ENCODE assay signal across 25 mouse cellular contexts in the genomic region with DNA sequence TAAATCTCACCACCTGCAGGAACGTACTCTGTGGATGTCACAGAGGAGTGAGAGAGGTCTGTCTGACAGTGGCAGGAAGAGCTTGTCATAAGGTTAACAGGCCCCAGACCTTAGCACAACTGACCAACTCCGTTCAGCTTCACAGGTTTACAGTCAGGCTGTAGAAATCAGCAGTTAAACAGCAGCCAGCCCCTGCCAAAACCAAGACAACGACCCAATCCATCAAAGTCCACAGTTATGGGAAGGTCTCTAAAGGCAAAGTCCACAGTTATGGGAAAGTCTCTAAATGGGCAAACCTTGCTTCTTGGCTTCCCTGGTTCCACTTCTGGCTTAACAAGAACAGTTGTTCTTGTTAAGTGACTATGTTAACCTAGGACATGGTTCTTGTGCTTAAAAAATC. TPM values are rescaled to one million over a fixed set of nuclear protein-coding genes. Genes with fewer than 3 reads are reported as not detected.
DNase-seq lines count a peak whose midpoint lies in the region; ATAC-seq and TF ChIP-seq lines count a peak whose summit lies in the region.
"Had no signal": no experiment of that assay in that cellular context is flagged by ENCODE, and none has a peak within 500 bp of the region (broad histone marks: within the 10 kb centered on the region; RNA-seq: fewer than 3 reads in every experiment).

No protein-coding gene starts in this region.

- no peaks in the 10 kb centered on the region for H3K27me3 ChIP-seq in kidney, adult 2 months (replicated peaks; ENCODE audit: control insufficient read depth, insufficient read depth, low read length)
- H3K27me3 ChIP-seq in kidney, embryonic 15.5 days: no peaks in the 10 kb centered on the region
- no peaks in the 10 kb centered on the region for H3K27me3 ChIP-seq in kidney, embryonic 16.5 days (ENCODE audit: insufficient read depth, low read length)
- no peaks in the 10 kb centered on the region for H3K27me3 ChIP-seq in liver, adult 2 months (ENCODE audit: control insufficient read depth, insufficient read depth, low read length)
- H3K27me3 ChIP-seq: CH12.LX; embryonic facial prominence, embryonic 12.5 days; forebrain, embryonic 13.5 days; Patski had no signal

- H3K27ac ChIP-seq in kidney, adult 2 months (ENCODE audit: insufficient read depth, low read depth, low read length): peak overlapping the region; percentile 78
- H3K27ac ChIP-seq in kidney, embryonic 15.5 days: no peak overlapping the region
- no peak overlapping the region for H3K27ac ChIP-seq in kidney, embryonic 16.5 days (ENCODE audit: low read length)
- H3K27ac ChIP-seq in liver, adult 2 months (replicated peaks; ENCODE audit: insufficient read depth, low read depth, low read length): peak overlapping the region; percentile 16; the same call in 1 of the 2 replicates
- H3K27ac ChIP-seq: embryonic facial prominence, embryonic 10.5 days; embryonic facial prominence, embryonic 12.5 days; forebrain, embryonic 13.5 days had no signal

- no peak overlapping the region for H3K4me3 ChIP-seq in kidney, adult 2 months (ENCODE audit: insufficient read depth, low read depth, low read length)
- no peak overlapping the region for H3K4me3 ChIP-seq in kidney, embryonic 15.5 days (replicated peaks)
- H3K4me3 ChIP-seq in kidney, embryonic 16.5 days (ENCODE audit: low read length): no peak overlapping the region
- no peak overlapping the region for H3K4me3 ChIP-seq in liver, adult 2 months (ENCODE audit: insufficient read depth, low read depth, low read length)
- H3K4me3 ChIP-seq: embryonic facial prominence, embryonic 10.5 days; embryonic facial prominence, embryonic 12.5 days; forebrain, embryonic 13.5 days had no signal

- H3K4me1 ChIP-seq in kidney, adult 2 months (ENCODE audit: control insufficient read depth, insufficient read depth, low read length): no peaks in the 10 kb centered on the region; the same call in 1 of the 2 replicates
- peaks cover 8% of the 10 kb centered on the region; the same call in 1 of the 2 replicates for H3K4me1 ChIP-seq in kidney, embryonic 15.5 days
- H3K4me1 ChIP-seq in kidney, embryonic 16.5 days (ENCODE audit: insufficient read depth, low read length): peaks cover 5% of the 10 kb centered on the region; the same call in 1 of the 2 replicates
- H3K4me1 ChIP-seq in liver, adult 2 months (ENCODE audit: control insufficient read depth, insufficient read depth, low read length): peaks cover 5% of the 10 kb centered on the region; the same call in 1 of the 2 replicates
- H3K4me1 ChIP-seq: embryonic facial prominence, embryonic 12.5 days; forebrain, embryonic 13.5 days had no signal

- TF ChIP-seq CTCF in kidney, adult 2 months (conservative IDR thresholded peaks at IDR 0.05; ENCODE audit: insufficient read depth, insufficient read length, low read depth, low read length): no peak
- no peak for TF ChIP-seq CTCF in liver, adult 2 months (IDR thresholded peaks at IDR 0.05; ENCODE audit: low read depth, low read length)

- 48% methylated on average over 3 of the region's 3 CpGs for WGBS in kidney, adult 2 months
- 68% methylated on average over 3 of the region's 3 CpGs for WGBS in kidney, embryonic 15.5 days
- WGBS in kidney, embryonic 16.5 days: 66% methylated on average over 3 of the region's 3 CpGs
- 26% methylated on average over 3 of the region's 3 CpGs for WGBS in liver, adult 2 months

- H3K36me3 ChIP-seq in kidney, adult 2 months (ENCODE audit: control insufficient read depth, insufficient read depth, low read length): no peaks in the 10 kb centered on the region
- no peaks in the 10 kb centered on the region for H3K36me3 ChIP-seq in kidney, embryonic 15.5 days
- H3K36me3 ChIP-seq in kidney, embryonic 16.5 days (ENCODE audit: insufficient read depth, low read length): no peaks in the 10 kb centered on the region
- H3K36me3 ChIP-seq in liver, adult 2 months (ENCODE audit: control insufficient read depth, insufficient read depth, low read length): no peaks in the 10 kb centered on the region
- H3K36me3 ChIP-seq: embryonic facial prominence, embryonic 10.5 days; embryonic facial prominence, embryonic 12.5 days; G1E had no signal

- no peak overlapping the region for H3K4me2 ChIP-seq in kidney, embryonic 15.5 days
- H3K4me2 ChIP-seq in kidney, embryonic 16.5 days (replicated peaks; ENCODE audit: low read depth, low read length): no peak overlapping the region
- H3K4me2 ChIP-seq: embryonic facial prominence, embryonic 12.5 days; forebrain, embryonic 13.5 days had no signal

- TF ChIP-seq POLR2A in kidney, adult 2 months (IDR thresholded peaks at IDR 0.05; ENCODE audit: low read depth, low read length): no peak
- TF ChIP-seq POLR2A in liver, adult 2 months (IDR thresholded peaks at IDR 0.05; ENCODE audit: extremely low read depth, insufficient read depth, low read length): no peak

- peak; percentile 76 for DNase-seq in kidney, adult 11 months
- DNase-seq in kidney, postnatal 14 days: no peak
- peak; percentile 90 for DNase-seq in kidney, adult 2 months
- DNase-seq in kidney, adult 9 months: peak; percentile 85
- peak; percentile 87 for DNase-seq in liver, adult 2 months (ENCODE audit: extremely low read depth, low read depth, low spot score)
- no peak for DNase-seq in liver
- DNase-seq: adrenal gland, adult 8-10 months; adrenal gland, postnatal 14 days; adrenal gland, postnatal 36 days; B cell, adult 2 months; cerebellum, adult 11-12 months; cerebellum, adult 2 months; cerebellum, adult 9-10 months; cerebellum, postnatal 10 days; cerebellum, postnatal 25 days had no signal

- H3K9me3 ChIP-seq in kidney, embryonic 15.5 days (replicated peaks): no peaks in the 10 kb centered on the region
- 0 out of 2 replicates have a peak, but pooled peaks cover 4% of the 10 kb centered on the region for H3K9me3 ChIP-seq in kidney, embryonic 16.5 days (ENCODE audit: low read length)
- H3K9me3 ChIP-seq: embryonic facial prominence, embryonic 10.5 days; embryonic facial prominence, embryonic 12.5 days; forebrain, embryonic 13.5 days; G1E had no signal

- no peak overlapping the region for H3K9ac ChIP-seq in kidney, embryonic 15.5 days
- no peak overlapping the region for H3K9ac ChIP-seq in kidney, embryonic 16.5 days (replicated peaks; ENCODE audit: low read length)
- no peak overlapping the region for H3K9ac ChIP-seq in liver, adult 2 months (ENCODE audit: low read depth, low read length)
- H3K9ac ChIP-seq: embryonic facial prominence, embryonic 12.5 days; forebrain, embryonic 13.5 days had no signal

- ATAC-seq in kidney, embryonic 15.5 days (replicated peaks; ENCODE audit: low FRiP score): no peak
- ATAC-seq in kidney, embryonic 16.5 days (ENCODE audit: low FRiP score, low TSS enrichment): no peak
- ATAC-seq: activated CD4-positive, CD25-positive, alpha-beta regulatory T cell, adult 4 months; CD4-positive, CD25-positive, alpha-beta regulatory T cell, adult 4 months; forebrain, embryonic 13.5 days; Patski had no signal

- no peaks in the 10 kb centered on the region for H3K79me2 ChIP-seq in liver, adult 2 months (ENCODE audit: control insufficient read depth, insufficient read depth, low read length)

RNA-seq across cellular contexts. Expression of a gene that starts 17.3 kb away (rescaled TPM):
- 215 and 219 TPM in 2 replicates for polyA plus RNA-seq in kidney, adult 2 months (2012; rRNA removed)
- polyA plus RNA-seq in kidney, embryonic 15.5 days (2015; fragmentation: Nextera tagmentation; extraction: Ambion mirVana): 71.6 and 82.8 TPM in 2 replicates
- polyA plus RNA-seq in kidney, embryonic 16.5 days (2015; fragmentation: Nextera tagmentation; extraction: Ambion mirVana): 91.0 and 91.1 TPM in 2 replicates
- 127 and 146 TPM in 2 replicates for total RNA-seq in liver, adult 2 months (2014; rRNA removed)
- 146 and 216 TPM in 2 replicates for polyA plus RNA-seq in liver, adult 2 months (2012; rRNA removed)

RNA-seq across cellular contexts. Expression of a gene that starts 30.6 kb away (rescaled TPM):
- 0.56 and 0.61 TPM in 2 replicates for polyA plus RNA-seq in kidney, adult 2 months (2012; rRNA removed)
- 120 and 124 TPM in 2 replicates for polyA plus RNA-seq in kidney, embryonic 15.5 days (2015; fragmentation: Nextera tagmentation; extraction: Ambion mirVana)
- 113 and 119 TPM in 2 replicates for polyA plus RNA-seq in kidney, embryonic 16.5 days (2015; fragmentation: Nextera tagmentation; extraction: Ambion mirVana)
- 0.83 and 2.7 TPM in 2 replicates for total RNA-seq in liver, adult 2 months (2014; rRNA removed)
- 0.11 and 0.22 TPM in 2 replicates for polyA plus RNA-seq in liver, adult 2 months (2012; rRNA removed)

RNA-seq across cellular contexts. Expression of a gene that starts 55.8 kb away (rescaled TPM):
- 17.5 and 19.9 TPM in 2 replicates for polyA plus RNA-seq in kidney, adult 2 months (2012; rRNA removed)
- 3.8 and 4.4 TPM in 2 replicates for polyA plus RNA-seq in kidney, embryonic 15.5 days (2015; fragmentation: Nextera tagmentation; extraction: Ambion mirVana)
- polyA plus RNA-seq in kidney, embryonic 16.5 days (2015; fragmentation: Nextera tagmentation; extraction: Ambion mirVana): 3.1 and 3.5 TPM in 2 replicates
- 2.3 and 3.1 TPM in 2 replicates for total RNA-seq in liver, adult 2 months (2014; rRNA removed)
- 5.8 and 6.3 TPM in 2 replicates for polyA plus RNA-seq in liver, adult 2 months (2012; rRNA removed)

Comparison
In these comparisons a context has a peak if more than half of its experiments do, and no peak if none do; other contexts are left out.
1. DNase-seq: peak in kidney, adult 11 months (single experiment), kidney, adult 2 months (single experiment), kidney, adult 9 months (single experiment) and liver, adult 2 months (single experiment); none in kidney, postnatal 14 days (single experiment) and liver (single experiment).
2. H3K27ac ChIP-seq: peak in kidney, adult 2 months (single experiment) and liver, adult 2 months (single experiment); none in kidney, embryonic 15.5 days (single experiment) and kidney, embryonic 16.5 days (single experiment).
3. RNA of a gene that starts 30.6 kb away (polyA plus RNA-seq): 120 to 124 TPM in kidney, embryonic 15.5 days and 113 to 119 TPM in kidney, embryonic 16.5 days; 0.56 to 0.61 TPM in kidney, adult 2 months and 0.11 to 0.22 TPM in liver, adult 2 months; every median in the first group is over 10 times any median in the second.